Mouse (Mus musculus): ENCODE measurements at regions not wholly inside any gene's neighbourhood (a gene's known extent, or its start where the extent isn't known, plus 50 kb on each side); places are given as distances from the start of the nearest gene placed in this dataset.

DNA sequence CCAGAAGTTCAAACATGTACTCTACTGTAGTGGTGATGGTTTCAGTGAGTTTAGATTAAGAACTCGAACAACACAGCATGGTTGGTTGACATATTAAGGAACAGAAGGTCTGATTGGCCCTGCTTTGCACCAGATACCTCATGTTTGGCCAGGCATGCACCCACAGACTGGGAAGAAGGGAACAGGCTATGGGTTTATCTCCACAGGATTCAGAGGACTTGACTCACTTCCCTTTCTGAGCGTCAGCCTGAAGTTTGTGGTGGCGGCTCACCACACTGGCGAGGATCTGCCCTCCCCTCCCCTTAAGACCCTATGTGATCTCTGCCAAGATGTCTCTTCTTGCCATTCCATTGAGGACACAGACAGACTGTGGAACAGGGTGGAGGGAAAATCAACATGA, 391.7 kb downstream of the Ccdc171 start:
- no peak for TF ChIP-seq JUND (IDR thresholded peaks at IDR 0.05; ENCODE audit: low read depth, low read length)
- TF ChIP-seq TBP (IDR thresholded peaks at IDR 0.05; ENCODE audit: low read depth, low read length), result no peak
- TF ChIP-seq CTCF (IDR thresholded peaks at IDR 0.05 in 2 of 3, conservative IDR thresholded peaks at IDR 0.05 in 1 of 3; ENCODE audit: control insufficient read depth in 1 of 3, insufficient read depth in 1 of 3, low read depth in 2 of 3, low read length in 3 of 3, poor library complexity in 1 of 3, severe bottlenecking in 1 of 3), result no peak
- no peak for TF ChIP-seq MAFK (IDR thresholded peaks at IDR 0.05; ENCODE audit: borderline replicate concordance, low read depth, low read length)
- no peak for TF ChIP-seq GABPA (IDR thresholded peaks at IDR 0.05; ENCODE audit: low read depth, low read length)
- no peak for TF ChIP-seq POLR2A (IDR thresholded peaks at IDR 0.05; ENCODE audit: control insufficient read depth in 1 of 2, insufficient read depth in 1 of 2, low read depth in 1 of 2, low read length in 2 of 2, poor library complexity in 1 of 2)

All from MEL (cell line).